Mouse (Mus musculus): Measurements from ENCODE around the gene Tnf.

Tnf gene

GRCm38 (mm10) chr17:35153931-35154330 is 47.9 kb downstream of the Tnf start:
- no peak for DNase-seq (ENCODE audit: low read depth, low spot score)

- no peak for DNase-seq (ENCODE audit: low read depth, low spot score)
Observed at GRCm38 (mm10) chr17:35153077-35153476, 48.7 kb downstream of the Tnf start.

- DNase-seq (ENCODE audit: low read depth, low spot score): no peak
Observed at GRCm38 (mm10) chr17:35152121-35152520, 49.7 kb downstream of the Tnf start.
